19 mouse cellular contexts compared by ENCODE assay signal in the genomic region with DNA sequence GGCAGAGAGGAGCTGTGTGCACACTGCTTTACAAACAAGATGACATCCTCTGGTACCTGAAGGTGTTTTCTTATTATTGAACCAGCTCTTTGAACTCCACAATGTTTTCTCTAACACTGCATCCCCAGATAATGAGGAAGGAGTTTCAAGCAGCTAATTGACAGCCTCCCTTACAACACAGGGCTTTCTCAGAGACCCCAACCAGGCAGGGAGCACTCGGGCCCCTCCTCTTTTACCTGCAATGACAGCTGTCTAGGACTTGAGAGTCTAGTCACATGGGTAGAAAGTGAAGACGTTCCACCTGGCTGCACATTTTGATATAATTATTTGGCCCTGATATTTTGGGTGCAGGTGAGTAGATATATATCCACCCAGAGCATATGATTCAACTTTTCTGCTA.
DNase-seq lines count a peak whose midpoint lies in the region; ATAC-seq lines count a peak whose summit lies in the region.
"Had no signal": no experiment of that assay in that cellular context is flagged by ENCODE, and none has a peak within 500 bp of the region (broad histone marks: within the 10 kb centered on the region; RNA-seq: fewer than 3 reads in every experiment).

No protein-coding gene starts in this region.

- H3K4me1 ChIP-seq in midbrain, embryonic 15.5 days, result no peaks in the 10 kb centered on the region
- H3K4me1 ChIP-seq in midbrain, embryonic 10.5 days, result 0 out of 2 replicates have a peak, but pooled peaks cover 4% of the 10 kb centered on the region

- H3K4me2 ChIP-seq in midbrain, embryonic 15.5 days, result no peak overlapping the region

- H3K9me3 ChIP-seq in midbrain, embryonic 15.5 days, result no peaks in the 10 kb centered on the region
- no peaks in the 10 kb centered on the region for H3K9me3 ChIP-seq in midbrain, embryonic 10.5 days (replicated peaks)
- H3K9me3 ChIP-seq: G1E had no signal

- peak; percentile 70 for DNase-seq in heart, adult 11 months
- DNase-seq in heart, adult 8-10 months (ENCODE audit: low spot score), result no peak
- no peak for DNase-seq in midbrain, embryonic 10.5 days (ENCODE audit: low spot score)
- DNase-seq: adrenal gland, adult 2 months; adrenal gland, adult 8-10 months; adrenal gland, postnatal 10 days; adrenal gland, postnatal 14 days; adrenal gland, postnatal 25 days; adrenal gland, postnatal 36 days; B cell, adult 2 months; cerebellum, adult 11 months; cerebellum, adult 11-12 months; cerebellum, adult 18-20 months had no signal

- H3K27me3 ChIP-seq in midbrain, embryonic 15.5 days (replicated peaks), result no peaks in the 10 kb centered on the region
- H3K27me3 ChIP-seq in midbrain, embryonic 10.5 days (ENCODE audit: low read depth, poor library complexity, severe bottlenecking), result no peaks in the 10 kb centered on the region
- H3K27me3 ChIP-seq: CH12.LX, Patski had no signal

- H3K36me3 ChIP-seq in midbrain, embryonic 15.5 days (replicated peaks), result no peaks in the 10 kb centered on the region
- H3K36me3 ChIP-seq in midbrain, embryonic 10.5 days, result no peaks in the 10 kb centered on the region

- 72% methylated on average over 2 of the region's 2 CpGs for WGBS in midbrain, embryonic 15.5 days
- WGBS in midbrain, embryonic 10.5 days, result 71% methylated on average over 2 of the region's 2 CpGs

- peak; percentile 69; the same call in 1 of the 2 replicates for ATAC-seq in midbrain, embryonic 15.5 days (replicated peaks)
- ATAC-seq: activated CD4-positive, CD25-positive, alpha-beta regulatory T cell, adult 4 months; CD4-positive, CD25-positive, alpha-beta regulatory T cell, adult 4 months had no signal

- H3K27ac ChIP-seq in midbrain, embryonic 15.5 days, result no peak overlapping the region
- no peak overlapping the region for H3K27ac ChIP-seq in midbrain, embryonic 10.5 days (replicated peaks)

- H3K4me3 ChIP-seq in midbrain, embryonic 15.5 days, result no peak overlapping the region
- no peak overlapping the region for H3K4me3 ChIP-seq in midbrain, embryonic 10.5 days

- no peak overlapping the region for H3K9ac ChIP-seq in midbrain, embryonic 15.5 days
